In the genomic region with DNA sequence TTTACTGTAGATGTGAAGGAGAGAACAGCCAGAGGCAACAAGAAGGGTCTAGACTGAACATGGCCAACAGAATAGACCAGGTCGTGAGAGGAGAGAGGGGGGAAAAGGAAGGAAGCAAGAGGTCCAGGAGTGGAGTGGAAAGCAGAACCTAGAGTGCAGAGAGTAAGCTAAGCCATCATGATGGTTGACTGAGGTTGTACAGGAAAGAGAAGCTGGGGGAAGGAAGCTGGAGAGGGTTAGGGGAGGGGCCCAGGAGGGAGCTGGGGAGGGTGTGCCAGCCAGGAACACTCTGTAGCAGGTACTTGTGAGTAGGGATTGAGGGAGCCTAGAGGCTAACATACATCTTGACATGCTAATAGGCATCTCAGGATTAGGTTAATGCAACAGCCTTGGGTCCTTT, we compare ENCODE assay signal across 10 mouse cellular contexts. TPM values are rescaled to one million over a fixed set of nuclear protein-coding genes. Genes with fewer than 3 reads are reported as not detected.
DNase-seq lines count a peak whose midpoint lies in the region; ATAC-seq and TF ChIP-seq lines count a peak whose summit lies in the region.
"Had no signal": no experiment of that assay in that cellular context is flagged by ENCODE, and none has a peak within 500 bp of the region (broad histone marks: within the 10 kb centered on the region; RNA-seq: fewer than 3 reads in every experiment).

No protein-coding gene starts in this region.

- peaks cover 7% of the 10 kb centered on the region; the same call in 1 of the 2 replicates for H3K9me3 ChIP-seq in heart, embryonic 13.5 days
- no peaks in the 10 kb centered on the region for H3K9me3 ChIP-seq in liver, embryonic 16.5 days (replicated peaks; ENCODE audit: control insufficient read depth, low read length)
- H3K9me3 ChIP-seq: limb, embryonic 15.5 days had no signal

- H3K4me2 ChIP-seq in heart, embryonic 13.5 days = peak overlapping the region; percentile 43
- H3K4me2 ChIP-seq in liver, embryonic 16.5 days (ENCODE audit: low read depth, low read length) = peak overlapping the region; percentile 36; the same call in 1 of the 2 replicates

- no peaks in the 10 kb centered on the region for H3K27me3 ChIP-seq in heart, embryonic 13.5 days (replicated peaks)
- H3K27me3 ChIP-seq in liver, embryonic 16.5 days (ENCODE audit: control insufficient read depth, insufficient read depth, low read depth, low read length) = no peaks in the 10 kb centered on the region
- H3K27me3 ChIP-seq: limb, embryonic 15.5 days had no signal

- TF ChIP-seq CTCF in layer of hippocampus, adult 2 months (conservative IDR thresholded peaks at IDR 0.05) = no peak

- WGBS in heart, embryonic 13.5 days = 39% methylated on average over 1 of the region's 1 CpGs
- WGBS in liver, embryonic 16.5 days (ENCODE audit: insufficient replicate concordance) = 6% methylated on average over 1 of the region's 1 CpGs

- H3K4me3 ChIP-seq in heart, embryonic 13.5 days = peak overlapping the region; percentile 6; the same call in 1 of the 2 replicates
- H3K4me3 ChIP-seq in liver, embryonic 16.5 days (ENCODE audit: low read depth, low read length) = no peak overlapping the region
- H3K4me3 ChIP-seq in layer of hippocampus, adult 2 months = no peak overlapping the region

- H3K9ac ChIP-seq in heart, embryonic 13.5 days = 0 out of 2 replicates have a peak overlapping the region, but pooled peaks have one; percentile 21
- no peak overlapping the region for H3K9ac ChIP-seq in liver, embryonic 16.5 days (ENCODE audit: low read depth, low read length)
- H3K9ac ChIP-seq: limb, embryonic 15.5 days had no signal

- peaks cover 12% of the 10 kb centered on the region for H3K36me3 ChIP-seq in heart, embryonic 13.5 days
- H3K36me3 ChIP-seq in liver, embryonic 16.5 days (ENCODE audit: control insufficient read depth, insufficient read depth) = no peaks in the 10 kb centered on the region
- H3K36me3 ChIP-seq: limb, embryonic 15.5 days had no signal

- H3K4me1 ChIP-seq in heart, embryonic 13.5 days = peaks cover 18% of the 10 kb centered on the region
- peaks cover 13% of the 10 kb centered on the region for H3K4me1 ChIP-seq in liver, embryonic 16.5 days (ENCODE audit: control insufficient read depth, low read depth, low read length)

- ATAC-seq in heart, embryonic 13.5 days (ENCODE audit: extremely low read depth, insufficient number of reproducible peaks, low FRiP score, low TSS enrichment) = no peak
- ATAC-seq in common myeloid progenitor, adult 5-6 weeks (replicated peaks; ENCODE audit: low read depth, poor library complexity, severe bottlenecking) = peak; percentile 31
- ATAC-seq in liver, embryonic 16.5 days (ENCODE audit: low read depth) = no peak

- DNase-seq in heart, postnatal 10 days = no peak
- peak; percentile 7 for DNase-seq in 3134 (ENCODE audit: extremely low read depth, insufficient read length, low spot score)
- DNase-seq in right cerebral cortex, postnatal 4 days = no peak
- no peak for DNase-seq in layer of hippocampus, adult 11-12 months (ENCODE audit: low spot score)
- DNase-seq in layer of hippocampus, adult 2 months (ENCODE audit: low spot score in 2 of 2) = no peak
- DNase-seq: kidney, postnatal 10 days had no signal

- H3K27ac ChIP-seq in heart, embryonic 13.5 days (replicated peaks) = no peak overlapping the region
- H3K27ac ChIP-seq in liver, embryonic 16.5 days (ENCODE audit: low read length) = no peak overlapping the region
- no peak overlapping the region for H3K27ac ChIP-seq in layer of hippocampus, adult 2 months
- H3K27ac ChIP-seq: limb, embryonic 15.5 days had no signal

- intact Hi-C loops in heart, postnatal 10 days (cut with DNase I) = no loop called here

RNA-seq across cellular contexts. Expression of a gene that starts 1.9 kb away (rescaled TPM):
- polyA plus RNA-seq in heart, embryonic 13.5 days (2015; fragmentation: Nextera tagmentation; extraction: Ambion mirVana) = 15.5 and 16.8 TPM in 2 replicates
- 10 to 100 TPM; 23.8 to 25.0 TPM for total RNA-seq in heart, postnatal 10 days (2021)
- total RNA-seq in common myeloid progenitor, adult 5-6 weeks (2017) = 106 and 124 TPM in 2 replicates
- 5.4 and 7.2 TPM in 2 replicates for polyA plus RNA-seq in liver, embryonic 16.5 days (2015; fragmentation: Nextera tagmentation; extraction: Ambion mirVana)
- 10 to 100 TPM; 30.6 to 32.5 TPM for total RNA-seq in layer of hippocampus, adult 2 months (2021)
